Mouse (Mus musculus) neural tube, embryonic 14.5 days (tissue): ENCODE data around the gene Alpk1. TPM values are rescaled to one million over a fixed set of nuclear protein-coding genes. Genes with fewer than 3 reads are reported as not detected.
A peak's percentile ranks its signal among the peaks of the same experiment; 100 is the strongest.

Source experiments
- ATAC-seq: fragments of 200-750 bp; cut with Nextera tagmentation; 2 replicates; pipeline ENCODE4 v1.8.0; 2017; ENCODE audit warnings: low read depth, mild to moderate bottlenecking, moderate TSS enrichment, moderate library complexity
- H3K27ac ChIP-seq: fragments of 300-500 bp; sonication (generic); 2 replicates; pipeline ENCODE4 v1.5.1; 2014; ENCODE audit warnings: low read depth, mild to moderate bottlenecking, control low read depth, low read length, moderate library complexity, mixed read lengths
- H3K27me3 ChIP-seq: fragments of 300-500 bp; sonication (generic); 2 replicates; pipeline ENCODE4 v1.6.1; 2014; ENCODE audit warnings: low read length; ENCODE audit not compliant: control insufficient read depth, insufficient read depth
- H3K36me3 ChIP-seq: fragments of 300-500 bp; sonication (generic); 2 replicates; pipeline ENCODE4 v1.6.1; 2014; ENCODE audit warnings: low read length, mixed read lengths; ENCODE audit not compliant: control insufficient read depth, insufficient read depth
- H3K4me1 ChIP-seq: fragments of 300-500 bp; sonication (generic); 2 replicates; pipeline ENCODE4 v1.6.1; 2014; ENCODE audit warnings: low read length; ENCODE audit not compliant: control insufficient read depth, insufficient read depth
- H3K4me2 ChIP-seq: fragments of 300-500 bp; sonication (generic); 2 replicates; pipeline ENCODE4 v1.6.1; 2014; ENCODE audit warnings: mild to moderate bottlenecking, low read depth, low read length, control low read depth
- H3K4me3 ChIP-seq: fragments of 300-500 bp; sonication (generic); 2 replicates; pipeline ENCODE4 v1.5.1; 2014; ENCODE audit warnings: low read depth, low read length, control low read depth, mixed read lengths
- H3K9ac ChIP-seq: fragments of 300-500 bp; sonication (generic); replicated peaks from 2 replicates; pipeline ENCODE4 v1.6.1; 2014; ENCODE audit warnings: low read depth, mild to moderate bottlenecking, control low read depth, low read length, mixed read lengths
- H3K9me3 ChIP-seq: fragments of 300-500 bp; sonication (generic); 2 replicates; pipeline ENCODE4 v1.6.1; 2016; ENCODE audit warnings: low read length; ENCODE audit not compliant: control insufficient read depth
- WGBS: fragments of 180-500 bp; shearing (Covaris S2); extraction: QIAGEN DNeasy Blood & Tissue Kit; methylation state at CpG from one replicate; pipeline ENCODE4 v1.1.7; 2014; 5-methylcytosine and 5-hydroxymethylcytosine counted together
- polyA plus RNA-seq: library from polyadenylated mRNA; unstranded; fragments of >200 nt; fragmentation: Nextera tagmentation; extraction: Ambion mirVana; gene quantifications from 2 replicates; pipeline ENCODE4 v1.2.1, GENCODE M21; 2014

Alpk1 gene
- polyA plus RNA-seq, 1 experiment from 2014 or later, result 0.31 TPM

- H3K9ac ChIP-seq, result no peak overlapping the region
- H3K27ac ChIP-seq, result no peak overlapping the region
- 62% methylated on average over 4 of the region's 4 CpGs for WGBS
- no peaks in the 10 kb centered on the region for H3K27me3 ChIP-seq
- no peak overlapping the region for H3K4me3 ChIP-seq
- H3K4me1 ChIP-seq, result 0 out of 2 replicates have a peak, but pooled peaks cover 6% of the 10 kb centered on the region
- H3K4me2 ChIP-seq, result no peak overlapping the region
- no peaks in the 10 kb centered on the region for H3K9me3 ChIP-seq
- ATAC-seq, result no peak
- no peaks in the 10 kb centered on the region for H3K36me3 ChIP-seq
Observed at GRCm38 (mm10) chr3:127701196-127701825, 79.0 kb downstream of the Alpk1 start.

- Histone ChIP-seq H3K27me3 (peaks cover 8% of the 10 kb centered on the region), H3K36me3 (no peaks in the 10 kb centered on the region), H3K4me3 (no peak overlapping the region), H3K9ac (no peak overlapping the region), H3K9me3 (no peaks in the 10 kb centered on the region), H3K4me1 (no peaks in the 10 kb centered on the region), H3K27ac (no peak overlapping the region), H3K4me2 (no peak overlapping the region)
- ATAC-seq, result no peak
- WGBS, result 91% methylated on average over 5 of the region's 5 CpGs
Observed at GRCm38 (mm10) chr3:127698636-127699035, 81.7 kb downstream of the Alpk1 start.

GRCm38 (mm10) chr3:127696541-127696940 is 83.8 kb downstream of the Alpk1 start:
- no peak overlapping the region for H3K4me3 ChIP-seq
- H3K4me1 ChIP-seq, result no peaks in the 10 kb centered on the region
- no peak overlapping the region for H3K9ac ChIP-seq
- no peak overlapping the region for H3K4me2 ChIP-seq
- no peak; the same call in 1 of the 2 replicates for ATAC-seq
- peaks cover 8% of the 10 kb centered on the region for H3K27me3 ChIP-seq
- no peak overlapping the region for H3K27ac ChIP-seq
- 73% methylated on average over 11 of the region's 11 CpGs for WGBS
- H3K36me3 ChIP-seq, result no peaks in the 10 kb centered on the region
- H3K9me3 ChIP-seq, result no peaks in the 10 kb centered on the region

GRCm38 (mm10) chr3:127694802-127695771 is 85.2 kb downstream of the Alpk1 start:
- Histone ChIP-seq H3K4me1 (no peaks in the 10 kb centered on the region), H3K9ac (peak overlapping the region; percentile 63), H3K4me2 (peak overlapping the region; percentile 65), H3K27ac (no peak overlapping the region), H3K4me3 (peak overlapping the region; percentile 34), H3K36me3 (no peaks in the 10 kb centered on the region), H3K27me3 (peaks cover 8% of the 10 kb centered on the region), H3K9me3 (no peaks in the 10 kb centered on the region)
- WGBS, result 7% methylated on average over 43 of the region's 43 CpGs
- peak; percentile 51; the same call in 1 of the 2 replicates for ATAC-seq

GRCm38 (mm10) chr3:127691230-127691629 is 89.1 kb downstream of the Alpk1 start:
- WGBS, result 67% methylated on average over 4 of the region's 4 CpGs
- no peak for ATAC-seq

GRCm38 (mm10) chr3:127679703-127680102 is 100.6 kb downstream of the Alpk1 start:
- H3K27ac ChIP-seq, result no peak overlapping the region
- no peaks in the 10 kb centered on the region for H3K36me3 ChIP-seq
- no peaks in the 10 kb centered on the region for H3K4me1 ChIP-seq
- H3K4me3 ChIP-seq, result no peak overlapping the region
- H3K4me2 ChIP-seq, result no peak overlapping the region
- no peak overlapping the region for H3K9ac ChIP-seq
- WGBS, result 89% methylated on average over 15 of the region's 15 CpGs
- ATAC-seq, result no peak
- no peaks in the 10 kb centered on the region for H3K27me3 ChIP-seq
- H3K9me3 ChIP-seq, result no peaks in the 10 kb centered on the region

More at GRCm38 (mm10) chr3:127691230-127691629, 89.1 kb downstream of the Alpk1 start:
- Histone ChIP-seq H3K27ac (no peak overlapping the region), H3K9me3 (no peaks in the 10 kb centered on the region), H3K4me3 (no peak overlapping the region), H3K4me1 (no peaks in the 10 kb centered on the region), H3K27me3 (peaks cover 8% of the 10 kb centered on the region), H3K36me3 (no peaks in the 10 kb centered on the region), H3K9ac (no peak overlapping the region), H3K4me2 (no peak overlapping the region)

GRCm38 (mm10) chr3:127661646-127662531 is 118.4 kb downstream of the Alpk1 start:
- Histone ChIP-seq H3K27ac (no peak overlapping the region), H3K4me3 (no peak overlapping the region), H3K36me3 (no peaks in the 10 kb centered on the region), H3K9me3 (no peaks in the 10 kb centered on the region), H3K9ac (no peak overlapping the region; the same call in 1 of the 2 replicates), H3K27me3 (no peaks in the 10 kb centered on the region), H3K4me1 (no peaks in the 10 kb centered on the region), H3K4me2 (peak overlapping the region; percentile 33)
- WGBS, result 19% methylated on average over 22 of the region's 22 CpGs
- no peak; the same call in 1 of the 2 replicates for ATAC-seq

GRCm38 (mm10) chr3:127660712-127661111 is 119.6 kb downstream of the Alpk1 start:
- Histone ChIP-seq H3K27ac (no peak overlapping the region), H3K9me3 (no peaks in the 10 kb centered on the region), H3K36me3 (no peaks in the 10 kb centered on the region), H3K4me2 (no peak overlapping the region), H3K27me3 (no peaks in the 10 kb centered on the region), H3K9ac (no peak overlapping the region), H3K4me3 (no peak overlapping the region), H3K4me1 (no peaks in the 10 kb centered on the region)
- ATAC-seq, result no peak; the same call in 1 of the 2 replicates
- WGBS, result 36% methylated on average over 7 of the region's 7 CpGs
